In genomic region chr9:41004415-41004814, GRCm38 (mm10) we compare ENCODE assay signal across 31 mouse cellular contexts. TPM values are rescaled to one million over a fixed set of nuclear protein-coding genes. Genes with fewer than 3 reads are reported as not detected.
DNase-seq lines count a peak whose midpoint lies in the region; ATAC-seq and TF ChIP-seq lines count a peak whose summit lies in the region.
"Had no signal": no experiment of that assay in that cellular context is flagged by ENCODE, and none has a peak within 500 bp of the region (broad histone marks: within the 10 kb centered on the region; RNA-seq: fewer than 3 reads in every experiment).

Gene Crtam, minus strand, starts transcription at chr9:41004628.

- TF ChIP-seq POLR2A in cerebellum, adult 2 months (IDR thresholded peaks at IDR 0.05; ENCODE audit: borderline replicate concordance, insufficient read depth, low read length): no peak

- ATAC-seq in CD4-positive, CD25-positive, alpha-beta regulatory T cell, adult 4 months: peak; percentile 53
- ATAC-seq: forebrain, embryonic 13.5 days; hindbrain, embryonic 16.5 days; midbrain, embryonic 15.5 days had no signal

- no peak within 1 kb of the TSS for H3K4me3 ChIP-seq in cerebellum, adult 2 months (replicated peaks; ENCODE audit: insufficient read depth, low read depth, low read length)
- H3K4me3 ChIP-seq: embryonic facial prominence, embryonic 10.5 days; embryonic facial prominence, embryonic 15.5 days; forebrain, embryonic 13.5 days; heart, embryonic 10.5 days; heart, embryonic 15.5 days; midbrain, embryonic 15.5 days; neural tube, embryonic 13.5 days had no signal

- H3K4me1 ChIP-seq in cerebellum, adult 2 months (ENCODE audit: control insufficient read depth, insufficient read depth, low read length): no peaks in the 10 kb centered on the region; the same call in none of the 2 replicates
- H3K4me1 ChIP-seq: embryonic facial prominence, embryonic 15.5 days; heart, embryonic 15.5 days had no signal

- H3K27ac ChIP-seq in cerebellum, adult 2 months (ENCODE audit: insufficient read depth, low read length): no peak within 1 kb of the TSS
- H3K27ac ChIP-seq: embryonic facial prominence, embryonic 10.5 days; embryonic facial prominence, embryonic 15.5 days; forebrain, embryonic 13.5 days; heart, embryonic 10.5 days; heart, embryonic 15.5 days; liver, embryonic 14.5 days; macrophage; midbrain, embryonic 15.5 days; neural tube, embryonic 13.5 days had no signal

- no peak for TF ChIP-seq CTCF in cerebellum, adult 2 months (IDR thresholded peaks at IDR 0.05; ENCODE audit: borderline replicate concordance, insufficient read depth, low read depth, low read length)

- no peaks in the 10 kb centered on the region for H3K27me3 ChIP-seq in cerebellum, adult 2 months (ENCODE audit: control insufficient read depth, insufficient read depth, low read length)
- H3K27me3 ChIP-seq: embryonic facial prominence, embryonic 15.5 days; forebrain, embryonic 13.5 days; heart, embryonic 15.5 days; midbrain, embryonic 15.5 days; neural tube, embryonic 13.5 days had no signal

- WGBS in cerebellum, adult 2 months: 44% methylated on average over 4 of the region's 4 CpGs

- no peak for DNase-seq in cerebellum, adult 2 months
- no peak for DNase-seq in cerebellum, adult 8-10 months
- DNase-seq in naive thymus-derived CD4-positive, alpha-beta T cell, adult 2 months (ENCODE audit: low read depth): peak; percentile 60
- peak; percentile 10 to 21 for DNase-seq in thymus, postnatal 36 days
- no peak for DNase-seq in layer of hippocampus, postnatal 36 days
- DNase-seq in layer of hippocampus, postnatal 10 days (ENCODE audit: low spot score in 2 of 2): no peak
- no peak for DNase-seq in MN1 (ENCODE audit: low spot score)
- DNase-seq: adrenal gland, postnatal 14 days; cerebellum, adult 11-12 months; cerebellum, postnatal 14 days; gastrocnemius, postnatal 25 days; heart, adult 11 months; kidney, adult 8-10 months; kidney, postnatal 10 days; liver; lung, adult 2 months; lung, postnatal 10 days had no signal

RNA-seq across cellular contexts. Expression of gene Crtam, which starts in this region (rescaled TPM):
- 26.4 and 29.5 TPM in 2 replicates for polyA plus RNA-seq in cerebellum, adult 2 months (2012; rRNA removed)
- polyA plus RNA-seq in CD4-positive, CD25-positive, alpha-beta regulatory T cell, adult 4 months (2017; shearing (Covaris generic)): 1 to 10 TPM; 1.1 to 1.2 TPM
- under 1 TPM; 0.10 to 0.18 TPM for total RNA-seq in layer of hippocampus, postnatal 36 days (2021)
- not detected for total RNA-seq in layer of hippocampus, postnatal 10 days (2021)
- total RNA-seq: adrenal gland, postnatal 14 days; gastrocnemius, adult 18-20 months; gastrocnemius, postnatal 25 days; heart, postnatal 25 days; left cerebral cortex, adult 18-20 months had no signal
- polyA plus RNA-seq: forebrain, embryonic 13.5 days; heart, embryonic 15.5 days; macrophage had no signal

Comparison
In these comparisons a context has a peak if more than half of its experiments do, and no peak if none do; other contexts are left out.
1. RNA of gene Crtam (polyA plus RNA-seq): 26.4 to 29.5 TPM in cerebellum, adult 2 months; 1.1 to 1.2 TPM in CD4-positive, CD25-positive, alpha-beta regulatory T cell, adult 4 months; every median in the first group is over 10 times any median in the second.
2. DNase-seq: peak in naive thymus-derived CD4-positive, alpha-beta T cell, adult 2 months (single experiment) and thymus, postnatal 36 days (2 of 2); none in cerebellum, adult 2 months (0 of 2), cerebellum, adult 8-10 months (single experiment), layer of hippocampus, postnatal 36 days (0 of 2), layer of hippocampus, postnatal 10 days (0 of 2) and MN1 (single experiment).